Mouse (Mus musculus) megakaryocyte progenitor cell, adult 5-6 weeks (primary cell): ENCODE measurements around the gene 1700102P08Rik. TPM values are rescaled to one million over a fixed set of nuclear protein-coding genes. Genes with fewer than 3 reads are reported as not detected.

Experiments used
- ATAC-seq: replicated peaks from 2 replicates; pipeline ENCODE4 v1.8.0; 2016; ENCODE audit warnings: mild to moderate bottlenecking, moderate TSS enrichment, inconsistent platforms; ENCODE audit not compliant: poor library complexity
- total RNA-seq, 2 experiments: library from RNA; stranded (forward) in 1 of 2; stranded (reverse) in 1 of 2; fragments of 157-497, 149-512 nt in 1 of 2; fragments of 200-1000 nt in 1 of 2; gene quantifications; 2 replicates each; pipeline versions ENCODE4 v1.2.3 to v1.2.4; 2015 to 2017

Gene 1700102P08Rik
- total RNA-seq, 2 experiments from 2014 or later = 0.46 TPM; not detected in 1

- no peak for ATAC-seq
These were observed 64.3 kb downstream of the 1700102P08Rik start for GRCm38 (mm10) chr9:108456953-108457352.

DNA sequence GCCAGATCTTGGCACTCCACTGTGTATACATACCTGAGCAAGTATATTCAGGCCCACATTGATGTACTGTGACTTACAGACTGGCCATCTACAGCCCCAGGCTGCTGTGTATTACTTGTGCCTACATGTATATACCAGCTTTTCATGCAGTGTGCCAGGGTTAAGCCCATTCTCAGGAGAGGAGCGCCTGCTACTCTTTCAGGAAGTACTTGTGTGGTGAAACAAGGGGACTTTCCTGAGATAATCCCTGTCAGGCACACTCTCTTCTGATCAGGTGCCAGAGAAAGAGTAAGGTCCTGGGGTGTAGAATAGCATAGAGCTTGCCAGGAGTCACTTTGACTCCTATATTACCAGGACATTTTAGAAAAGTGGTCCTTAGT lies 67.3 kb downstream of the 1700102P08Rik start:
- peak; percentile 4; the same call in 1 of the 2 replicates for ATAC-seq

Other genes starting within 250 kb of the 1700102P08Rik start
- 4.7 and 5.5 TPM in 2 replicates for gene Bsn, start 202.4 kb upstream of the 1700102P08Rik start, total RNA-seq (2015)
- gene Bsn, start 202.4 kb upstream of the 1700102P08Rik start, total RNA-seq (2017) = 3.2 and 4.0 TPM in 2 replicates
- gene Dag1, start 128.8 kb upstream of the 1700102P08Rik start, total RNA-seq (2015) = 16.1 and 16.5 TPM in 2 replicates
- 3.8 and 4.7 TPM in 2 replicates for gene Dag1, start 128.8 kb upstream of the 1700102P08Rik start, total RNA-seq (2017)
- gene Nicn1, start 102.4 kb upstream of the 1700102P08Rik start, total RNA-seq (2015) = 9.0 and 10.5 TPM in 2 replicates
- 3.2 and 4.7 TPM in 2 replicates for gene Nicn1, start 102.4 kb upstream of the 1700102P08Rik start, total RNA-seq (2017)
- 0.37 and 0.85 TPM in 2 replicates for gene Amt, start 96.0 kb upstream of the 1700102P08Rik start, total RNA-seq (2015)
- gene Amt, start 96.0 kb upstream of the 1700102P08Rik start, total RNA-seq (2017) = 1.1 and 1.2 TPM in 2 replicates
- gene Rhoa, start 86.7 kb upstream of the 1700102P08Rik start, total RNA-seq (2015) = 261 and 298 TPM in 2 replicates
- gene Rhoa, start 86.7 kb upstream of the 1700102P08Rik start, total RNA-seq (2017) = 265 and 283 TPM in 2 replicates
- 12.8 and 13.2 TPM in 2 replicates for gene Tcta, start 86.6 kb upstream of the 1700102P08Rik start, total RNA-seq (2015)
- 4.1 and 8.7 TPM in 2 replicates for gene Tcta, start 86.6 kb upstream of the 1700102P08Rik start, total RNA-seq (2017)
- 2,374 and 2,432 TPM in 2 replicates for gene Gpx1, start 53.9 kb upstream of the 1700102P08Rik start, total RNA-seq (2015)
- 1,500 and 1,804 TPM in 2 replicates for gene Gpx1, start 53.9 kb upstream of the 1700102P08Rik start, total RNA-seq (2017)
- 108 and 145 TPM in 2 replicates for gene Usp4, start 45.0 kb upstream of the 1700102P08Rik start, total RNA-seq (2015)
- 50.9 and 55.0 TPM in 2 replicates for gene Usp4, start 45.0 kb upstream of the 1700102P08Rik start, total RNA-seq (2017)
- 0.20 and 0.49 TPM in 2 replicates for gene Ccdc36, start 35.7 kb downstream of the 1700102P08Rik start, total RNA-seq (2015)
- gene Ccdc36, start 35.7 kb downstream of the 1700102P08Rik start, total RNA-seq (2017) = 0.54 and 0.74 TPM in 2 replicates
- gene BC048562, start 43.7 kb downstream of the 1700102P08Rik start, total RNA-seq (2015) = not detected in 2 replicates
- gene BC048562, start 43.7 kb downstream of the 1700102P08Rik start, total RNA-seq (2017) = not detected in 2 replicates
- gene Ccdc71, start 67.7 kb downstream of the 1700102P08Rik start, total RNA-seq (2015) = 14.6 and 17.9 TPM in 2 replicates
- 13.7 and 14.8 TPM in 2 replicates for gene Ccdc71, start 67.7 kb downstream of the 1700102P08Rik start, total RNA-seq (2017)
- 0.46 and 1.1 TPM in 2 replicates for gene Klhdc8b, start 68.8 kb downstream of the 1700102P08Rik start, total RNA-seq (2015)
- 4.1 and 8.1 TPM in 2 replicates for gene Klhdc8b, start 68.8 kb downstream of the 1700102P08Rik start, total RNA-seq (2017)
- gene Lamb2, start 86.9 kb downstream of the 1700102P08Rik start, total RNA-seq (2015) = 0.05 and 0.32 TPM in 2 replicates
- 0.08 TPM in 1 of 2 replicates, not detected in the other for gene Lamb2, start 86.9 kb downstream of the 1700102P08Rik start, total RNA-seq (2017)
- gene Usp19, start 97.8 kb downstream of the 1700102P08Rik start, total RNA-seq (2015) = 33.4 and 36.1 TPM in 2 replicates
- 38.0 and 47.0 TPM in 2 replicates for gene Usp19, start 97.8 kb downstream of the 1700102P08Rik start, total RNA-seq (2017)
- 177 and 194 TPM in 2 replicates for gene Qars, start 114.9 kb downstream of the 1700102P08Rik start, total RNA-seq (2015)
- gene Qars, start 114.9 kb downstream of the 1700102P08Rik start, total RNA-seq (2017) = 184 and 188 TPM in 2 replicates
- gene Qrich1, start 124.0 kb downstream of the 1700102P08Rik start, total RNA-seq (2015) = 92.3 and 107 TPM in 2 replicates
- gene Qrich1, start 124.0 kb downstream of the 1700102P08Rik start, total RNA-seq (2017) = 133 and 134 TPM in 2 replicates
- 266 and 290 TPM in 2 replicates for gene Impdh2, start 167.5 kb downstream of the 1700102P08Rik start, total RNA-seq (2015)
- gene Impdh2, start 167.5 kb downstream of the 1700102P08Rik start, total RNA-seq (2017) = 342 and 372 TPM in 2 replicates
- gene Ndufaf3, start 174.6 kb downstream of the 1700102P08Rik start, total RNA-seq (2015) = 33.7 and 36.8 TPM in 2 replicates
- gene Ndufaf3, start 174.6 kb downstream of the 1700102P08Rik start, total RNA-seq (2017) = 7.3 and 22.1 TPM in 2 replicates
- 95.3 and 103 TPM in 2 replicates for gene Dalrd3, start 177.1 kb downstream of the 1700102P08Rik start, total RNA-seq (2015)
- 42.7 and 43.4 TPM in 2 replicates for gene Dalrd3, start 177.1 kb downstream of the 1700102P08Rik start, total RNA-seq (2017)
- 9.8 and 10.2 TPM in 2 replicates for gene Wdr6, start 185.9 kb downstream of the 1700102P08Rik start, total RNA-seq (2015)
- gene Wdr6, start 185.9 kb downstream of the 1700102P08Rik start, total RNA-seq (2017) = 15.5 and 17.4 TPM in 2 replicates
- gene P4htm, start 204.9 kb downstream of the 1700102P08Rik start, total RNA-seq (2015) = 0.39 and 1.2 TPM in 2 replicates
- gene P4htm, start 204.9 kb downstream of the 1700102P08Rik start, total RNA-seq (2017) = 1.00 and 1.8 TPM in 2 replicates